Mouse (Mus musculus) heart, postnatal 14 days (tissue): ENCODE measurements around the gene Ryr2. TPM values are rescaled to one million over a fixed set of nuclear protein-coding genes. Genes with fewer than 3 reads are reported as not detected.

Experiments used
- total RNA-seq, 2 experiments: library from RNA; stranded (reverse); gene quantifications; 2 replicates each; pipeline ENCODE4 v1.2.3; 2021

Ryr2 gene
- total RNA-seq, 2 experiments from 2014 or later, result 977 to 1,003 TPM

Other genes with a start within 250 kb of the Ryr2 start
- gene Mtr, start 151.2 kb upstream of the Ryr2 start, total RNA-seq, result 10 to 100 TPM; 56.9 to 59.5 TPM
- 1,000 to 10,000 TPM; 1,811 to 1,984 TPM for gene Actn2, start 233.8 kb upstream of the Ryr2 start, total RNA-seq